Mouse (Mus musculus) liver, embryonic 11.5 days (tissue): ENCODE data around the gene Taok3. TPM values are rescaled to one million over a fixed set of nuclear protein-coding genes. Genes with fewer than 3 reads are reported as not detected.

Experiments
- ATAC-seq: fragments of 200-750 bp; cut with Nextera tagmentation; replicated peaks from 2 replicates; pipeline ENCODE4 v1.8.0; 2017; ENCODE audit warnings: moderate number of reproducible peaks, mild to moderate bottlenecking, moderate TSS enrichment, moderate library complexity; ENCODE audit not compliant: low FRiP score
- DNase-seq: peaks from one replicate; pipeline ENCODE4 v3.0.0-alpha.2; 2017; ENCODE audit warnings: low spot score
- H3K27ac ChIP-seq: fragments of 300-500 bp; sonication (generic); 2 replicates; pipeline ENCODE4 v1.5.1; 2014; ENCODE audit warnings: mild to moderate bottlenecking, low read depth, low read length, control low read depth
- H3K27me3 ChIP-seq: fragments of 300-500 bp; sonication (generic); replicated peaks from 2 replicates; pipeline ENCODE4 v1.6.1; 2014; ENCODE audit warnings: low read length, mixed read lengths; ENCODE audit not compliant: control insufficient read depth, insufficient read depth
- H3K36me3 ChIP-seq: fragments of 300-500 bp; sonication (generic); 2 replicates; pipeline ENCODE4 v1.6.1; 2014; ENCODE audit warnings: mild to moderate bottlenecking, low read length, moderate library complexity, mixed read lengths; ENCODE audit not compliant: control insufficient read depth, insufficient read depth
- H3K4me1 ChIP-seq: fragments of 300-500 bp; sonication (generic); replicated peaks from 2 replicates; pipeline ENCODE4 v1.6.1; 2014; ENCODE audit warnings: low read length, mixed read lengths; ENCODE audit not compliant: control insufficient read depth, insufficient read depth
- H3K4me2 ChIP-seq: fragments of 300-500 bp; sonication (generic); 2 replicates; pipeline ENCODE4 v1.6.1; 2014; ENCODE audit warnings: mild to moderate bottlenecking, control low read depth, moderate library complexity
- H3K4me3 ChIP-seq: fragments of 300-500 bp; sonication (generic); 2 replicates; pipeline ENCODE4 v1.5.1; 2014; ENCODE audit warnings: low read depth, low read length, control low read depth
- H3K9ac ChIP-seq: fragments of 300-500 bp; sonication (generic); 2 replicates; pipeline ENCODE4 v1.6.1; 2014; ENCODE audit warnings: low read depth, low read length, control low read depth
- H3K9me3 ChIP-seq: fragments of 300-500 bp; sonication (generic); 2 replicates; pipeline ENCODE4 v1.6.1; 2016; ENCODE audit warnings: low read length, inconsistent platforms, mixed read lengths; ENCODE audit not compliant: control insufficient read depth
- WGBS: fragments of 180-500 bp; shearing (Covaris S2); extraction: QIAGEN DNeasy Blood & Tissue Kit; methylation state at CpG from one replicate; pipeline ENCODE4 v1.1.7; 2014; 5-methylcytosine and 5-hydroxymethylcytosine counted together
- polyA plus RNA-seq: library from polyadenylated mRNA; unstranded; fragments of >200 nt; fragmentation: Nextera tagmentation; extraction: Ambion mirVana; gene quantifications from 2 replicates; pipeline ENCODE4 v1.2.1, GENCODE M21; 2014

Gene Taok3
- polyA plus RNA-seq, 1 experiment from 2014 or later, result 69.3 TPM

- Histone ChIP-seq H3K4me2 (peak overlapping the region; percentile 11; the same call in 1 of the 2 replicates), H3K9me3 (no peaks in the 10 kb centered on the region), H3K36me3 (no peaks in the 10 kb centered on the region; the same call in 1 of the 2 replicates), H3K27me3 (no peaks in the 10 kb centered on the region), H3K4me3 (no peak overlapping the region), H3K27ac (peak overlapping the region; percentile 27; the same call in 1 of the 2 replicates), H3K9ac (no peak overlapping the region; the same call in 1 of the 2 replicates), H3K4me1 (peaks cover 74% of the 10 kb centered on the region)
- no peak for DNase-seq
- WGBS, result 61% methylated on average over 7 of the region's 7 CpGs
- ATAC-seq, result no peak
These were observed 20.4 kb downstream of the Taok3 start for GRCm38 (mm10) chr5:117140374-117140773.

- 50% methylated on average over 9 of the region's 9 CpGs for WGBS
- peak; percentile 61; the same call in 1 of the 2 replicates for ATAC-seq
- peaks cover 52% of the 10 kb centered on the region for H3K4me1 ChIP-seq
These were observed 23.8 kb downstream of the Taok3 start for GRCm38 (mm10) chr5:117143721-117144135.

GRCm38 (mm10) chr5:117146165-117146564 lies 26.2 kb downstream of the Taok3 start:
- H3K27ac ChIP-seq, result no peak overlapping the region
- H3K4me3 ChIP-seq, result no peak overlapping the region
- H3K4me2 ChIP-seq, result no peak overlapping the region
- H3K9me3 ChIP-seq, result peaks cover 5% of the 10 kb centered on the region; the same call in 1 of the 2 replicates
- DNase-seq (no peak), ATAC-seq (no peak)
- H3K9ac ChIP-seq, result no peak overlapping the region
- peaks cover 41% of the 10 kb centered on the region for H3K4me1 ChIP-seq
- no peaks in the 10 kb centered on the region for H3K27me3 ChIP-seq
- peaks cover 10% of the 10 kb centered on the region for H3K36me3 ChIP-seq

More at GRCm38 (mm10) chr5:117143721-117144135, 23.8 kb downstream of the Taok3 start:
- Histone ChIP-seq H3K27ac (peak overlapping the region; percentile 37; the same call in 1 of the 2 replicates), H3K36me3 (peaks cover 8% of the 10 kb centered on the region), H3K4me2 (0 out of 2 replicates have a peak overlapping the region, but pooled peaks have one; percentile 5), H3K9ac (no peak overlapping the region), H3K27me3 (no peaks in the 10 kb centered on the region), H3K9me3 (peaks cover 5% of the 10 kb centered on the region; the same call in 1 of the 2 replicates), H3K4me3 (no peak overlapping the region)
- DNase-seq, result no peak

GRCm38 (mm10) chr5:117147187-117148095 lies 27.5 kb downstream of the Taok3 start:
- H3K36me3 ChIP-seq, result peaks cover 11% of the 10 kb centered on the region
- 90% methylated on average over 16 of the region's 16 CpGs for WGBS
- no peak overlapping the region for H3K4me2 ChIP-seq
- DNase-seq (no peak), ATAC-seq (no peak)
- H3K27ac ChIP-seq, result peak overlapping the region; percentile 5; the same call in 1 of the 2 replicates
- H3K4me1 ChIP-seq, result peaks cover 32% of the 10 kb centered on the region
- no peak overlapping the region for H3K9ac ChIP-seq
- no peak overlapping the region for H3K4me3 ChIP-seq
- peaks cover 5% of the 10 kb centered on the region; the same call in 1 of the 2 replicates for H3K9me3 ChIP-seq
- no peaks in the 10 kb centered on the region for H3K27me3 ChIP-seq

GRCm38 (mm10) chr5:117149054-117149942 lies 29.4 kb downstream of the Taok3 start:
- Histone ChIP-seq H3K27me3 (no peaks in the 10 kb centered on the region), H3K27ac (peak overlapping the region; percentile 45), H3K4me3 (no peak overlapping the region), H3K9ac (no peak overlapping the region), H3K9me3 (peaks cover 7% of the 10 kb centered on the region; the same call in 1 of the 2 replicates), H3K4me1 (peaks cover 25% of the 10 kb centered on the region), H3K36me3 (peaks cover 18% of the 10 kb centered on the region), H3K4me2 (peak overlapping the region; percentile 23; the same call in 1 of the 2 replicates)
- ATAC-seq (peak; percentile 48), DNase-seq (no peak)
- WGBS, result 48% methylated on average over 16 of the region's 16 CpGs

GRCm38 (mm10) chr5:117150068-117150467 lies 30.1 kb downstream of the Taok3 start:
- Histone ChIP-seq H3K9ac (no peak overlapping the region), H3K27ac (peak overlapping the region; percentile 45; the same call in 1 of the 2 replicates), H3K36me3 (peaks cover 18% of the 10 kb centered on the region), H3K4me2 (no peak overlapping the region), H3K4me1 (peaks cover 23% of the 10 kb centered on the region), H3K27me3 (no peaks in the 10 kb centered on the region), H3K4me3 (no peak overlapping the region), H3K9me3 (peaks cover 7% of the 10 kb centered on the region; the same call in 1 of the 2 replicates)
- no peak for ATAC-seq
- 71% methylated on average over 5 of the region's 5 CpGs for WGBS
- DNase-seq, result no peak

- Histone ChIP-seq H3K9ac (no peak overlapping the region), H3K27ac (no peak overlapping the region), H3K36me3 (peaks cover 12% of the 10 kb centered on the region), H3K4me1 (peaks cover 21% of the 10 kb centered on the region), H3K4me3 (no peak overlapping the region), H3K27me3 (no peaks in the 10 kb centered on the region), H3K9me3 (0 out of 2 replicates have a peak, but pooled peaks cover 2% of the 10 kb centered on the region), H3K4me2 (no peak overlapping the region)
- ATAC-seq, result no peak
- DNase-seq, result no peak
These were observed 33.0 kb downstream of the Taok3 start for GRCm38 (mm10) chr5:117152944-117153343.

- DNase-seq (no peak), ATAC-seq (no peak)
- Histone ChIP-seq H3K36me3 (peaks cover 13% of the 10 kb centered on the region), H3K27me3 (no peaks in the 10 kb centered on the region), H3K9ac (no peak overlapping the region), H3K4me3 (no peak overlapping the region), H3K4me1 (peaks cover 14% of the 10 kb centered on the region), H3K9me3 (0 out of 2 replicates have a peak, but pooled peaks cover 2% of the 10 kb centered on the region), H3K4me2 (no peak overlapping the region), H3K27ac (no peak overlapping the region)
- WGBS, result 81% methylated on average over 15 of the region's 15 CpGs
These were observed 33.7 kb downstream of the Taok3 start for GRCm38 (mm10) chr5:117153527-117154091.
